11 mouse cellular contexts compared by ENCODE assay signal in the genomic region with DNA sequence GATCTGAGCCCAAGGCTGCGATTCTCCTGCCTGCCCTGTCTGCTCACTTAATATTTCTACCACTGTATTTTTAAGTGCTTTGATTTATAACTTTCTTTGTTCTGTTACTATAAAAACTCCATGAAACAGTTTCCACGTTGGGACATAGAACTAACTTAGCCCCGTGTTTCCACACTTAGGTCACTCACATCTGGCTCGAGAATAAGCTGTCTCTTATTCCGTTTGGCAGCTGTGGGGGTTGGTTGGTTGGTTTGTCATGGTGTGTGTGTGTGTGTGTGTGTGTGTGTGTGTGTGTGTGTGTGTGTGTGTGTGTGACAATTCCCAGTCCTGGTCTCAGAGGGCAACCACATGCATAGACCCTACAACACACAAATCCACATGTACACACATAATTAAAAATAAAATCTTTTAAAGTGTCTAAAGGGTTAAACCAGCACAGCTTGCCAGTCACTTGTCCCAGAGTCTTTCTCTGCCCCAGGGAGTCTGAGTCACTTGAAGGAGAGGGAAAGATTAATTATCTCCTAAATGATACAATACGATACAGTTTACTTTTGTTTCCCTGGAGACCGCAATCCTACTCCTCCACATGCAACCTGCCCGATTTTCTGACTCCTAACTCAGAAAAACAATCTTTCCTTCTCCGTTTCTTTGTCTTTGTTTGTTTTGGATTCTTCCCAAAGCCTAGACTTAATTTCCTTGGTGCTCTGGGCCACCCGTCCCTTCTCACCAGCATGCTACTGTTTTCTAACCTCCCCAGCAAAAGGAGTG. TPM values are rescaled to one million over a fixed set of nuclear protein-coding genes. Genes with fewer than 3 reads are reported as not detected.
DNase-seq lines count a peak whose midpoint lies in the region; ATAC-seq and TF ChIP-seq lines count a peak whose summit lies in the region.
"Had no signal": no experiment of that assay in that cellular context is flagged by ENCODE, and none has a peak within 500 bp of the region (broad histone marks: within the 10 kb centered on the region; RNA-seq: fewer than 3 reads in every experiment).

No protein-coding gene starts in this region.

- H3K4me1 ChIP-seq in heart, embryonic 12.5 days (replicated peaks): peaks cover 24% of the 10 kb centered on the region
- peaks cover 12% of the 10 kb centered on the region; the same call in 1 of the 2 replicates for H3K4me1 ChIP-seq in neural tube, embryonic 12.5 days
- peaks cover 30% of the 10 kb centered on the region for H3K4me1 ChIP-seq in limb, embryonic 12.5 days (replicated peaks)
- H3K4me1 ChIP-seq in forebrain, postnatal 0 days (ENCODE audit: insufficient read depth): no peaks in the 10 kb centered on the region

- H3K27ac ChIP-seq in heart, embryonic 12.5 days (ENCODE audit: poor library complexity, severe bottlenecking): peak overlapping the region; percentile 16; the same call in 1 of the 2 replicates
- H3K27ac ChIP-seq in neural tube, embryonic 12.5 days: no peak overlapping the region
- H3K27ac ChIP-seq in limb, embryonic 12.5 days: peak overlapping the region; percentile 76
- no peak overlapping the region for H3K27ac ChIP-seq in forebrain, postnatal 0 days (ENCODE audit: low read depth, low read length)
- H3K27ac ChIP-seq: liver, embryonic 12.5 days had no signal

- intact Hi-C loops in heart, postnatal 14 days (cut with DNase I): loop anchor here (2.0 kb wide), 1 partner anchor 20 kb away; a partner anchor contains a TSS

- WGBS in heart, embryonic 12.5 days: 30% methylated on average over 10 of the region's 10 CpGs
- WGBS in neural tube, embryonic 12.5 days: 21% methylated on average over 10 of the region's 10 CpGs
- 18% methylated on average over 10 of the region's 10 CpGs for WGBS in limb, embryonic 12.5 days
- WGBS in forebrain, postnatal 0 days: 23% methylated on average over 10 of the region's 10 CpGs

- no peaks in the 10 kb centered on the region for H3K9me3 ChIP-seq in heart, embryonic 12.5 days (replicated peaks)
- H3K9me3 ChIP-seq in neural tube, embryonic 12.5 days: no peaks in the 10 kb centered on the region
- H3K9me3 ChIP-seq in limb, embryonic 12.5 days: no peaks in the 10 kb centered on the region
- no peaks in the 10 kb centered on the region for H3K9me3 ChIP-seq in forebrain, postnatal 0 days (ENCODE audit: low read length)
- H3K9me3 ChIP-seq: liver, embryonic 12.5 days had no signal

- no peak overlapping the region for H3K4me2 ChIP-seq in heart, embryonic 12.5 days
- H3K4me2 ChIP-seq in neural tube, embryonic 12.5 days (replicated peaks): peak overlapping the region; percentile 18; the same call in 1 of the 2 replicates
- peak overlapping the region; percentile 13 for H3K4me2 ChIP-seq in limb, embryonic 12.5 days
- no peak overlapping the region for H3K4me2 ChIP-seq in forebrain, postnatal 0 days (ENCODE audit: low read depth)
- H3K4me2 ChIP-seq: liver, embryonic 12.5 days had no signal

- no peaks in the 10 kb centered on the region for H3K27me3 ChIP-seq in heart, embryonic 12.5 days (replicated peaks)
- H3K27me3 ChIP-seq in neural tube, embryonic 12.5 days (replicated peaks): no peaks in the 10 kb centered on the region
- no peaks in the 10 kb centered on the region; the same call in 1 of the 2 replicates for H3K27me3 ChIP-seq in limb, embryonic 12.5 days
- H3K27me3 ChIP-seq in forebrain, postnatal 0 days (ENCODE audit: insufficient read depth, low read length): no peaks in the 10 kb centered on the region

- no peak for ATAC-seq in heart, embryonic 12.5 days (ENCODE audit: insufficient number of reproducible peaks, low FRiP score)
- ATAC-seq in neural tube, embryonic 12.5 days (ENCODE audit: low FRiP score, low read depth): no peak
- no peak for ATAC-seq in limb, embryonic 12.5 days (ENCODE audit: insufficient number of reproducible peaks, insufficient read depth, low FRiP score, low TSS enrichment, low read depth)
- no peak for ATAC-seq in forebrain, postnatal 0 days
- ATAC-seq: liver, embryonic 12.5 days had no signal

- peaks cover 39% of the 10 kb centered on the region for H3K36me3 ChIP-seq in heart, embryonic 12.5 days
- no peaks in the 10 kb centered on the region for H3K36me3 ChIP-seq in neural tube, embryonic 12.5 days
- H3K36me3 ChIP-seq in limb, embryonic 12.5 days: peaks cover 32% of the 10 kb centered on the region
- H3K36me3 ChIP-seq in forebrain, postnatal 0 days (ENCODE audit: insufficient read depth): peaks cover 11% of the 10 kb centered on the region
- H3K36me3 ChIP-seq: liver, embryonic 12.5 days had no signal

- DNase-seq in heart, postnatal 14 days: no peak
- no peak for DNase-seq in neural tube, embryonic 10.5 days (ENCODE audit: extremely low spot score, low spot score)
- DNase-seq in spleen, postnatal 14 days (ENCODE audit: low spot score in 2 of 2): no peak
- DNase-seq in forebrain, postnatal 0 days: no peak
- no peak for DNase-seq in thymus, postnatal 4 days
- DNase-seq: cerebellum, postnatal 10 days had no signal

- no peak for TF ChIP-seq CTCF in forebrain, postnatal 0 days (IDR thresholded peaks at IDR 0.05; ENCODE audit: low read depth)

- H3K4me3 ChIP-seq in heart, embryonic 12.5 days: no peak overlapping the region
- H3K4me3 ChIP-seq in neural tube, embryonic 12.5 days: no peak overlapping the region
- no peak overlapping the region for H3K4me3 ChIP-seq in limb, embryonic 12.5 days (replicated peaks)
- H3K4me3 ChIP-seq in forebrain, postnatal 0 days (ENCODE audit: low read depth, low read length): no peak overlapping the region
- H3K4me3 ChIP-seq: liver, embryonic 12.5 days had no signal

- H3K9ac ChIP-seq in heart, embryonic 12.5 days: no peak overlapping the region
- no peak overlapping the region for H3K9ac ChIP-seq in neural tube, embryonic 12.5 days
- peak overlapping the region; percentile 14 for H3K9ac ChIP-seq in limb, embryonic 12.5 days (replicated peaks)
- no peak overlapping the region for H3K9ac ChIP-seq in forebrain, postnatal 0 days
- H3K9ac ChIP-seq: liver, embryonic 12.5 days had no signal

RNA-seq across cellular contexts. Expression of a gene that starts 20.7 kb away (rescaled TPM):
- 15.2 and 15.4 TPM in 2 replicates for polyA plus RNA-seq in heart, embryonic 12.5 days (2016; fragmentation: Nextera tagmentation; extraction: Ambion mirVana)
- total RNA-seq in heart, postnatal 14 days (2021): 10 to 100 TPM; 20.8 to 22.3 TPM
- 9.6 and 11.0 TPM in 2 replicates for polyA plus RNA-seq in neural tube, embryonic 12.5 days (2016; fragmentation: Nextera tagmentation; extraction: Ambion mirVana)
- polyA plus RNA-seq in limb, embryonic 12.5 days (2016; fragmentation: Nextera tagmentation; extraction: Ambion mirVana): 14.0 and 16.1 TPM in 2 replicates
- total RNA-seq in forebrain, postnatal 0 days (2014; rRNA removed): 17.1 and 17.5 TPM in 2 replicates
- polyA plus RNA-seq in forebrain, postnatal 0 days (2015; fragmentation: Nextera tagmentation; extraction: Ambion mirVana): 8.9 and 9.4 TPM in 2 replicates

RNA-seq across cellular contexts. Expression of a gene that starts 22.2 kb away (rescaled TPM):
- polyA plus RNA-seq in heart, embryonic 12.5 days (2016; fragmentation: Nextera tagmentation; extraction: Ambion mirVana): 25.5 and 26.9 TPM in 2 replicates
- 100 to 1,000 TPM; 516 to 539 TPM for total RNA-seq in heart, postnatal 14 days (2021)
- polyA plus RNA-seq in neural tube, embryonic 12.5 days (2016; fragmentation: Nextera tagmentation; extraction: Ambion mirVana): 0.46 and 0.77 TPM in 2 replicates
- polyA plus RNA-seq in limb, embryonic 12.5 days (2016; fragmentation: Nextera tagmentation; extraction: Ambion mirVana): 1.8 and 1.9 TPM in 2 replicates
- 0.46 and 0.52 TPM in 2 replicates for total RNA-seq in forebrain, postnatal 0 days (2014; rRNA removed)
- not detected in 2 replicates for polyA plus RNA-seq in forebrain, postnatal 0 days (2015; fragmentation: Nextera tagmentation; extraction: Ambion mirVana)
- polyA plus RNA-seq: adrenal gland, adult 2 months had no signal

RNA-seq across cellular contexts. Expression of a gene that starts 35.6 kb away (rescaled TPM):
- polyA plus RNA-seq in heart, embryonic 12.5 days (2016; fragmentation: Nextera tagmentation; extraction: Ambion mirVana): not detected in 2 replicates
- not detected for total RNA-seq in heart, postnatal 14 days (2021)
- polyA plus RNA-seq in neural tube, embryonic 12.5 days (2016; fragmentation: Nextera tagmentation; extraction: Ambion mirVana): not detected in 2 replicates
- not detected in 2 replicates for polyA plus RNA-seq in limb, embryonic 12.5 days (2016; fragmentation: Nextera tagmentation; extraction: Ambion mirVana)
- total RNA-seq in forebrain, postnatal 0 days (2014; rRNA removed): not detected in 2 replicates
- polyA plus RNA-seq in forebrain, postnatal 0 days (2015; fragmentation: Nextera tagmentation; extraction: Ambion mirVana): not detected in 2 replicates
- total RNA-seq: adrenal gland, adult 2 months had no signal
- polyA plus RNA-seq: adrenal gland, adult 2 months; liver, embryonic 12.5 days had no signal

RNA-seq across cellular contexts. Expression of a gene that starts 53.9 kb away (rescaled TPM):
- 2.6 and 3.3 TPM in 2 replicates for polyA plus RNA-seq in heart, embryonic 12.5 days (2016; fragmentation: Nextera tagmentation; extraction: Ambion mirVana)
- under 1 TPM; 0.22 to 0.29 TPM for total RNA-seq in heart, postnatal 14 days (2021)
- 17.1 and 18.1 TPM in 2 replicates for polyA plus RNA-seq in neural tube, embryonic 12.5 days (2016; fragmentation: Nextera tagmentation; extraction: Ambion mirVana)
- polyA plus RNA-seq in limb, embryonic 12.5 days (2016; fragmentation: Nextera tagmentation; extraction: Ambion mirVana): 6.4 and 8.4 TPM in 2 replicates
- total RNA-seq in forebrain, postnatal 0 days (2014; rRNA removed): 76.5 and 81.0 TPM in 2 replicates
- 21.7 and 26.0 TPM in 2 replicates for polyA plus RNA-seq in forebrain, postnatal 0 days (2015; fragmentation: Nextera tagmentation; extraction: Ambion mirVana)

RNA-seq across cellular contexts. Expression of a gene that starts 57.5 kb away (rescaled TPM):
- 0.82 and 1.1 TPM in 2 replicates for polyA plus RNA-seq in heart, embryonic 12.5 days (2016; fragmentation: Nextera tagmentation; extraction: Ambion mirVana)
- total RNA-seq in heart, postnatal 14 days (2021): under 1 TPM; 0.90 to 0.96 TPM
- polyA plus RNA-seq in neural tube, embryonic 12.5 days (2016; fragmentation: Nextera tagmentation; extraction: Ambion mirVana): 3.5 TPM in 2 replicates
- polyA plus RNA-seq in limb, embryonic 12.5 days (2016; fragmentation: Nextera tagmentation; extraction: Ambion mirVana): 1.4 and 1.8 TPM in 2 replicates
- total RNA-seq in forebrain, postnatal 0 days (2014; rRNA removed): 32.2 and 47.3 TPM in 2 replicates
- 36.8 and 39.8 TPM in 2 replicates for polyA plus RNA-seq in forebrain, postnatal 0 days (2015; fragmentation: Nextera tagmentation; extraction: Ambion mirVana)

Comparison
In these comparisons a context has a peak if more than half of its experiments do, and no peak if none do; other contexts are left out.
1. H3K27ac ChIP-seq: peak in heart, embryonic 12.5 days (single experiment) and limb, embryonic 12.5 days (single experiment); none in neural tube, embryonic 12.5 days (single experiment) and forebrain, postnatal 0 days (single experiment).
2. H3K4me2 ChIP-seq: peak in neural tube, embryonic 12.5 days (single experiment) and limb, embryonic 12.5 days (single experiment); none in heart, embryonic 12.5 days (single experiment) and forebrain, postnatal 0 days (single experiment).